Comparison of ENCODE assay signal across 15 mouse cellular contexts in the genomic region with DNA sequence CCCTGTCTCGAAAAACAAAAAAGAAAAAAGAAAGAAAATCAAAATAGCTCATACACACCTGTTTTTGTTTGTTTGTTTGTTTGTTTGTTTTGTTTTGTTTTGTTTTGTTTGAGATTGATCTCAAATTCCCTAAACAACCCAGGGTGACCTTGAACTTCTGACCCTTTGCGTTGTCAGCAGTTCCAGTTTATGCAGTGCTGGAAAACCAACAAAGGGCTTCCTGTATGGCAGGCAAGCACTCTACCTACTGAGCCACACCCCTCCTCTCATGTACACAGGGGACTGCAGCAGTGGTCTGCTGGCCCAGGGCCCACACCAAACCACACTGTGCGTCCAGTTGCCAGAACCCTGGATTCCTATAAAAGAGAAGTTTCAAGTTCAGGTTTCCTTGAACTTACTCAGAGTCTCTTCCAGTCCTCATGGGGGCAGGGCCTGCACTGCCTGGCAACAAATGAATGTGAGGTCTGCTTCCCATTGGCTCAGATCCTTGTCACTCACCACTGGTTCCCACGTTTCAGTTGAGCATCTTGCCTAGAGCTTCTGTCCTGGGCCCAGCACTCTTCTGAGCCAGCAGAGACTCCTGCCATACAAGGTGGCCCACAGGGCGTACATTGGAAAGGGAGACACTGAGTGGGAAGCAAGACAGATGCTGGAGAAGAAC. TPM values are rescaled to one million over a fixed set of nuclear protein-coding genes. Genes with fewer than 3 reads are reported as not detected.
DNase-seq lines count a peak whose midpoint lies in the region; ATAC-seq lines count a peak whose summit lies in the region.
"Had no signal": no experiment of that assay in that cellular context is flagged by ENCODE, and none has a peak within 500 bp of the region (broad histone marks: within the 10 kb centered on the region; RNA-seq: fewer than 3 reads in every experiment).

No protein-coding gene starts in this region.

- DNase-seq in gastrocnemius, postnatal 10 days = peak; percentile 17
- DNase-seq in gastrocnemius, postnatal 14 days = no peak
- peak; percentile 45 for DNase-seq in midbrain, embryonic 14.5 days
- DNase-seq in adrenal gland, postnatal 14 days = peak; percentile 74
- DNase-seq in gastrocnemius, adult 8-10 months (ENCODE audit: low spot score in 2 of 2) = no peak
- DNase-seq in urinary bladder, postnatal 10 days (ENCODE audit: low spot score) = no peak
- DNase-seq: cerebellum, adult 2 months; kidney, adult 8-10 months; thymus, postnatal 25 days had no signal

- no peak overlapping the region for H3K4me2 ChIP-seq in midbrain, embryonic 14.5 days (ENCODE audit: low read length)
- no peak overlapping the region for H3K4me2 ChIP-seq in midbrain, embryonic 13.5 days (replicated peaks)
- H3K4me2 ChIP-seq: heart, embryonic 13.5 days; limb, embryonic 12.5 days; midbrain, embryonic 15.5 days had no signal

- H3K27me3 ChIP-seq in midbrain, embryonic 14.5 days (ENCODE audit: control insufficient read depth, insufficient read depth, low read length) = no peaks in the 10 kb centered on the region
- H3K27me3 ChIP-seq in midbrain, embryonic 13.5 days = peaks cover 31% of the 10 kb centered on the region

- H3K4me1 ChIP-seq in midbrain, embryonic 14.5 days (ENCODE audit: control insufficient read depth, insufficient read depth, low read length) = no peaks in the 10 kb centered on the region; the same call in 1 of the 2 replicates
- peaks cover 30% of the 10 kb centered on the region for H3K4me1 ChIP-seq in midbrain, embryonic 13.5 days (replicated peaks)

- WGBS in midbrain, embryonic 14.5 days = 68% methylated on average over 5 of the region's 5 CpGs
- 67% methylated on average over 5 of the region's 5 CpGs for WGBS in midbrain, embryonic 13.5 days

- ATAC-seq in midbrain, embryonic 14.5 days (ENCODE audit: low FRiP score, low TSS enrichment) = no peak
- ATAC-seq in midbrain, embryonic 13.5 days = no peak
- ATAC-seq in megakaryocyte progenitor cell, adult 5-6 weeks (replicated peaks; ENCODE audit: poor library complexity) = 0 out of 2 replicates have a peak, but pooled peaks have one; percentile 26
- ATAC-seq: forebrain, embryonic 16.5 days; midbrain, embryonic 15.5 days had no signal

- no peak overlapping the region for H3K27ac ChIP-seq in midbrain, embryonic 14.5 days (replicated peaks; ENCODE audit: low read depth, low read length)
- no peak overlapping the region for H3K27ac ChIP-seq in midbrain, embryonic 13.5 days
- H3K27ac ChIP-seq: heart, embryonic 13.5 days; limb, embryonic 12.5 days; midbrain, embryonic 15.5 days had no signal

- H3K9me3 ChIP-seq in midbrain, embryonic 14.5 days (ENCODE audit: control insufficient read depth, low read length) = 0 out of 2 replicates have a peak, but pooled peaks cover 3% of the 10 kb centered on the region
- H3K9me3 ChIP-seq in midbrain, embryonic 13.5 days = no peaks in the 10 kb centered on the region
- H3K9me3 ChIP-seq: midbrain, embryonic 15.5 days had no signal

- no peak overlapping the region for H3K9ac ChIP-seq in midbrain, embryonic 14.5 days (replicated peaks; ENCODE audit: low read length)
- H3K9ac ChIP-seq in midbrain, embryonic 13.5 days (replicated peaks) = no peak overlapping the region
- H3K9ac ChIP-seq: heart, embryonic 13.5 days; limb, embryonic 12.5 days; midbrain, embryonic 15.5 days had no signal

- 0 out of 2 replicates have a peak, but pooled peaks cover 5% of the 10 kb centered on the region for H3K36me3 ChIP-seq in midbrain, embryonic 14.5 days (ENCODE audit: control insufficient read depth, insufficient read depth, low read length)
- 0 out of 2 replicates have a peak, but pooled peaks cover 8% of the 10 kb centered on the region for H3K36me3 ChIP-seq in midbrain, embryonic 13.5 days
- H3K36me3 ChIP-seq: heart, embryonic 13.5 days; limb, embryonic 12.5 days; midbrain, embryonic 15.5 days had no signal

- intact Hi-C loops in gastrocnemius, postnatal 14 days (cut with DNase I; ENCODE audit: low total_unique reads) = no loop called here

- no peak overlapping the region for H3K4me3 ChIP-seq in midbrain, embryonic 14.5 days (replicated peaks; ENCODE audit: low read depth, low read length)
- H3K4me3 ChIP-seq in midbrain, embryonic 13.5 days (replicated peaks) = no peak overlapping the region
- H3K4me3 ChIP-seq: heart, embryonic 13.5 days; limb, embryonic 12.5 days; midbrain, embryonic 15.5 days had no signal

RNA-seq across cellular contexts. Expression of a gene that starts 24.7 kb away (rescaled TPM):
- under 1 TPM; 0.26 to 0.43 TPM for total RNA-seq in gastrocnemius, postnatal 10 days (2021)
- total RNA-seq in gastrocnemius, postnatal 14 days (2021) = under 1 TPM; 0.33 to 0.47 TPM
- 1.5 and 2.7 TPM in 2 replicates for polyA plus RNA-seq in midbrain, embryonic 14.5 days (2014; fragmentation: Nextera tagmentation; extraction: Ambion mirVana)
- 0.90 and 1.3 TPM in 2 replicates for polyA plus RNA-seq in midbrain, embryonic 13.5 days (2015; fragmentation: Nextera tagmentation; extraction: Ambion mirVana)
- total RNA-seq in adrenal gland, postnatal 14 days (2021) = not detected in 2 replicates
- not detected in 2 replicates for total RNA-seq in megakaryocyte progenitor cell, adult 5-6 weeks (2015)
- not detected in 2 replicates for total RNA-seq in megakaryocyte progenitor cell, adult 5-6 weeks (2017)
- total RNA-seq in gastrocnemius, adult 8-10 months (2022) = not detected

RNA-seq across cellular contexts. Expression of a gene that starts 48.8 kb away (rescaled TPM):
- 1 to 10 TPM in 1 of 2 experiments, under 1 TPM in 1; 0.33 to 1.8 TPM for total RNA-seq in gastrocnemius, postnatal 10 days (2021)
- under 1 TPM; 0.13 to 0.23 TPM for total RNA-seq in gastrocnemius, postnatal 14 days (2021)
- polyA plus RNA-seq in midbrain, embryonic 14.5 days (2014; fragmentation: Nextera tagmentation; extraction: Ambion mirVana) = 33.0 and 42.1 TPM in 2 replicates
- polyA plus RNA-seq in midbrain, embryonic 13.5 days (2015; fragmentation: Nextera tagmentation; extraction: Ambion mirVana) = 19.9 and 23.6 TPM in 2 replicates
- total RNA-seq in adrenal gland, postnatal 14 days (2021) = 4.5 and 6.0 TPM in 2 replicates
- total RNA-seq in megakaryocyte progenitor cell, adult 5-6 weeks (2015) = not detected in 2 replicates
- 0.47 TPM in 1 of 2 replicates, not detected in the other for total RNA-seq in megakaryocyte progenitor cell, adult 5-6 weeks (2017)
- total RNA-seq in gastrocnemius, adult 8-10 months (2022) = under 1 TPM in 2 of 4 experiments, not detected in 2; 0.15 to 0.51 TPM

Comparison
In these comparisons a context has a peak if more than half of its experiments do, and no peak if none do; other contexts are left out.
1. DNase-seq: peak in gastrocnemius, postnatal 10 days (single experiment), midbrain, embryonic 14.5 days (single experiment) and adrenal gland, postnatal 14 days (single experiment); none in gastrocnemius, postnatal 14 days (single experiment), gastrocnemius, adult 8-10 months (0 of 2) and urinary bladder, postnatal 10 days (single experiment).